Mouse (Mus musculus) intestine, embryonic 15.5 days (tissue): ENCODE results near the gene Clk1. TPM values are rescaled to one million over a fixed set of nuclear protein-coding genes. Genes with fewer than 3 reads are reported as not detected.

Source experiments
- ATAC-seq: fragments of 200-750 bp; cut with Nextera tagmentation; 2 replicates; pipeline ENCODE4 v1.8.0; 2017; ENCODE audit warnings: moderate TSS enrichment, moderate library complexity
- H3K27ac ChIP-seq: fragments of 300-500 bp; sonication (generic); 2 replicates; pipeline ENCODE4 v1.5.1; 2015; ENCODE audit warnings: mild to moderate bottlenecking, inconsistent platforms
- H3K27me3 ChIP-seq: fragments of 300-500 bp; sonication (generic); replicated peaks from 2 replicates; pipeline ENCODE4 v1.6.1; 2015; ENCODE audit warnings: inconsistent platforms
- H3K36me3 ChIP-seq: fragments of 300-500 bp; sonication (generic); 2 replicates; pipeline ENCODE4 v1.6.1; 2015; ENCODE audit warnings: inconsistent platforms
- H3K4me1 ChIP-seq: fragments of 300-500 bp; sonication (generic); replicated peaks from 2 replicates; pipeline ENCODE4 v1.6.1; 2015; ENCODE audit warnings: inconsistent platforms
- H3K4me2 ChIP-seq: fragments of 300-500 bp; sonication (generic); replicated peaks from 2 replicates; pipeline ENCODE4 v1.6.1; 2015; ENCODE audit warnings: mild to moderate bottlenecking, inconsistent platforms
- H3K4me3 ChIP-seq: fragments of 300-500 bp; sonication (generic); replicated peaks from 2 replicates; pipeline ENCODE4 v1.5.1; 2015; ENCODE audit warnings: inconsistent platforms
- H3K9ac ChIP-seq: fragments of 300-500 bp; sonication (generic); 2 replicates; pipeline ENCODE4 v1.6.1; 2015; ENCODE audit warnings: inconsistent platforms
- H3K9me3 ChIP-seq: fragments of 300-500 bp; sonication (generic); 2 replicates; pipeline ENCODE4 v1.6.1; 2016; ENCODE audit warnings: inconsistent platforms
- WGBS: fragments of 180-500 bp; shearing (Covaris S2); methylation state at CpG from one replicate; pipeline ENCODE4 v1.1.7; 2015; 5-methylcytosine and 5-hydroxymethylcytosine counted together
- polyA plus RNA-seq: library from polyadenylated mRNA; unstranded; fragments of >200 nt; fragmentation: Nextera tagmentation; extraction: Ambion mirVana; gene quantifications from 2 replicates; pipeline ENCODE4 v1.2.1, GENCODE M21; 2015

Gene Clk1
- polyA plus RNA-seq, 1 experiment from 2014 or later: 157 TPM

- no peak overlapping the region for H3K27ac ChIP-seq
- no peak overlapping the region for H3K4me2 ChIP-seq
- no peak overlapping the region for H3K4me3 ChIP-seq
- H3K9me3 ChIP-seq: no peaks in the 10 kb centered on the region
- H3K4me1 ChIP-seq: no peaks in the 10 kb centered on the region
- no peaks in the 10 kb centered on the region for H3K27me3 ChIP-seq
- H3K9ac ChIP-seq: no peak overlapping the region
- ATAC-seq: no peak
- no peaks in the 10 kb centered on the region for H3K36me3 ChIP-seq
- 76% methylated on average over 2 of the region's 2 CpGs for WGBS
Observed at GRCm38 (mm10) chr1:58369716-58370115, 54.1 kb downstream of the Clk1 start.

- no peak overlapping the region for H3K4me3 ChIP-seq
- peak; percentile 74 for ATAC-seq
- H3K4me2 ChIP-seq: no peak overlapping the region
- 78% methylated on average over 12 of the region's 12 CpGs for WGBS
- no peak overlapping the region for H3K9ac ChIP-seq
- H3K27me3 ChIP-seq: no peaks in the 10 kb centered on the region
- no peaks in the 10 kb centered on the region for H3K9me3 ChIP-seq
- no peaks in the 10 kb centered on the region for H3K36me3 ChIP-seq
- H3K27ac ChIP-seq: no peak overlapping the region
- H3K4me1 ChIP-seq: no peaks in the 10 kb centered on the region
Observed at GRCm38 (mm10) chr1:58366737-58367471, 57.0 kb downstream of the Clk1 start.

- no peaks in the 10 kb centered on the region for H3K4me1 ChIP-seq
- 96% methylated on average over 3 of the region's 3 CpGs for WGBS
- no peak overlapping the region for H3K9ac ChIP-seq
- H3K4me2 ChIP-seq: no peak overlapping the region
- no peaks in the 10 kb centered on the region for H3K36me3 ChIP-seq
- H3K4me3 ChIP-seq: no peak overlapping the region
- no peaks in the 10 kb centered on the region for H3K9me3 ChIP-seq
- no peak for ATAC-seq
- no peaks in the 10 kb centered on the region for H3K27me3 ChIP-seq
- no peak overlapping the region for H3K27ac ChIP-seq
Observed at GRCm38 (mm10) chr1:58365829-58366228, 58.0 kb downstream of the Clk1 start.

- WGBS: 88% methylated on average over 12 of the region's 12 CpGs
- Histone ChIP-seq H3K9me3 (no peaks in the 10 kb centered on the region), H3K27me3 (no peaks in the 10 kb centered on the region), H3K36me3 (no peaks in the 10 kb centered on the region), H3K4me3 (no peak overlapping the region), H3K4me1 (no peaks in the 10 kb centered on the region), H3K27ac (no peak overlapping the region), H3K9ac (no peak overlapping the region), H3K4me2 (no peak overlapping the region)
- ATAC-seq: no peak
Observed at GRCm38 (mm10) chr1:58364551-58364950, 59.3 kb downstream of the Clk1 start.

GRCm38 (mm10) chr1:58362296-58362695 lies 61.6 kb downstream of the Clk1 start:
- no peak overlapping the region for H3K9ac ChIP-seq
- H3K4me1 ChIP-seq: 0 out of 2 replicates have a peak, but pooled peaks cover 5% of the 10 kb centered on the region
- no peak for ATAC-seq
- H3K4me2 ChIP-seq: no peak overlapping the region
- no peak overlapping the region for H3K4me3 ChIP-seq
- 52% methylated on average over 4 of the region's 4 CpGs for WGBS
- H3K27ac ChIP-seq: no peak overlapping the region
- no peaks in the 10 kb centered on the region for H3K27me3 ChIP-seq
- no peaks in the 10 kb centered on the region for H3K9me3 ChIP-seq
- H3K36me3 ChIP-seq: no peaks in the 10 kb centered on the region

Other genes with a start within 250 kb of the Clk1 start
- gene Aox4, start 213.7 kb downstream of the Clk1 start, polyA plus RNA-seq: 0.04 and 0.05 TPM in 2 replicates
- 0.03 TPM in 1 of 2 replicates, not detected in the other for gene Aox2, start 145.7 kb downstream of the Clk1 start, polyA plus RNA-seq
- 294 and 358 TPM in 2 replicates for gene Bzw1, start 31.2 kb downstream of the Clk1 start, polyA plus RNA-seq
- 38.0 and 43.4 TPM in 2 replicates for gene Nif3l1, start 21.1 kb upstream of the Clk1 start, polyA plus RNA-seq
- 46.0 and 49.6 TPM in 2 replicates for gene Ppil3, start 21.4 kb upstream of the Clk1 start, polyA plus RNA-seq
- gene Orc2, start 81.0 kb upstream of the Clk1 start, polyA plus RNA-seq: 20.1 and 22.0 TPM in 2 replicates
- 7.8 and 8.2 TPM in 2 replicates for gene Fam126b, start 162.3 kb upstream of the Clk1 start, polyA plus RNA-seq
- 201 and 204 TPM in 2 replicates for gene Ndufb3, start 162.3 kb upstream of the Clk1 start, polyA plus RNA-seq